Mouse (Mus musculus) lung, adult 18-20 months (tissue): ENCODE data around the gene Kcnj6.
"Not testable (repeated sequence)": the region's sequence is repeated elsewhere in the genome, so short reads cannot be mapped to it uniquely, and the experiment has no call there.

Source experiments
- DNase-seq, 2 experiments: peaks; one replicate each; pipeline ENCODE4 v3.0.0; 2022; ENCODE audit warnings: mixed read lengths in 2 of 2

Kcnj6 gene

GRCm38 (mm10) chr16:94850393-94850792, 147.1 kb downstream of the Kcnj6 start:
- DNase-seq = no peak

DNA sequence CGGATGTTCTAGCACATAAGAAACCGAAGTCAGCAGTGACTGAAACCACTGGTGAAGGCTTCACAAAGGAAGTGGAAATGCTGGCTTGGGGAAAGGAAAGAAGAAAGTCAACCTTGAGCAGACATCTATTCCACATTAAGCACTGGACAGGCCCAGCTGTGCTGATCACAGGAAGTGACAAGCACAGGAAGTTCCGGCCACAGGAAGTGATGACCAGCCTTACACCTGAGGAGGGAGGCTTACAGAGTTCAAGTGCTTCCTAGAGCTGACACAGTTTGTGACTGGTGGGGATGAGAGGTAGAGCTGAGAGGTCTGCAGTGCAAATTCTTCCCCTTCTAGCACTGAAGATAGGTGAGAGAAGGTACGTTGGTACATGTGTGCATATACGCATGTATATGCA, 151.5 kb downstream of the Kcnj6 start:
- DNase-seq = no peak

GRCm38 (mm10) chr16:94844769-94845168, 152.7 kb downstream of the Kcnj6 start:
- DNase-seq = no peak

GRCm38 (mm10) chr16:94839398-94839797, 158.1 kb downstream of the Kcnj6 start:
- no peak for DNase-seq

GRCm38 (mm10) chr16:94837881-94838280, 159.6 kb downstream of the Kcnj6 start:
- DNase-seq = no peak

DNA sequence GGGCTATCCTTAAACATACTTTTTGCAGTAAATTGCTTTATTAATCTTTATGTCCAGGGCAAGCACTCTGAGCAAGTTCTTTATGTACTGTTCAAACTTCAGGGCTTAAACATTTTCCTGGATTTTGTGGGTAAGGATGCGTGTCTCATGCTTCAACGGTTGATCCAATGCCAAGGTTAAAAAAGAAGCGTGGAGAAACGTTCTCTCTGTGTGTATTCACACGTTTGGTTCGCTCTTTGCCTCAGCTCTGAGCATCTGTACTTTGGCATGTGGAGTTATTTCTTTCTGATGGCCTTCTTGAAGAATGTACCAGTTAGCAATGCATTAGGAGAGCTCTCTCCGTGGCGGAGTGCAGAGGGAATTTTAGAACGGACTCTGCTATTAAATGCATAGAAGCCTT, 163.0 kb downstream of the Kcnj6 start:
- no peak for DNase-seq

- no peak for DNase-seq
These were observed 169.3 kb downstream of the Kcnj6 start for GRCm38 (mm10) chr16:94828166-94828565.

- DNase-seq = peak in 1 of 2 experiments; percentile 15
These were observed 170.4 kb downstream of the Kcnj6 start for GRCm38 (mm10) chr16:94827092-94827585.

DNA sequence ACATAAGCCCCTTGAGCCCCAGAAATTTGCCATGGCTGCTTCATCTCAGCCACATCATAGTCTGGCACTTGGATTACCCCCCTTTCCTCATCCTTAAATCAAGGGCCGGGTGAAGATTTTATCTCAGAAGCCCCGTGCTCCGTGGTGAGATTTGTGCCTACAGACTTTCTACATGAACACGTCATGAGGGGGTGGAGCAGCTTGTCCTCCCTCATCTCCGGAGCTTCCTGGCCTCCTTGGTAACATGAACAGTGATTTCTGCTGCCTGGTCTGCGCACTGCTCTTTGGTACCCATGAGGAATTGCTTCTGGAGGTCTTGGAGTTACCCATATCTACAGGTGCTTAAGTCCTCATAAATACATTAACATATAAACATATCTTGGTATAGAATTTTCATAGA, 172.2 kb downstream of the Kcnj6 start:
- no peak for DNase-seq

DNA sequence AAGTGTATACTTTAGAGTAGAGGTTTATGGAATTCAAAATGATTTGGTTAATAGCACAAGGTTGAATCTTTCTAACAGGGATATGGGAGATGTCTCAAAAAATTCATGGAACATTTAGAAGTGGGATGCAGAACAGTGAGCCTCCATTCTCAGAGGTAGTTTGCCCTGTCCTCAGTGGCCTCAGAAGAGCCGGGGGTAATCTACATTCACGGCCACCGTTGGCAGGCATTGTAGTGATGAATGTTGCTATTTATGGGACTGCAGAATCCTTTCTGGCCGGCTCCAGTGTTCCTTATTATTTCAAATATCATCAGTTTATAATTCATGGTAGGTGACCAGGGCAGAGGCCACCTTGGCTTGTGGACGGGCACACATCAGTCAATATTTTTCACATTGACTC, 174.9 kb downstream of the Kcnj6 start:
- DNase-seq = no peak

GRCm38 (mm10) chr16:94821610-94822009, 175.9 kb downstream of the Kcnj6 start:
- DNase-seq = no peak

GRCm38 (mm10) chr16:94816391-94816790, 181.1 kb downstream of the Kcnj6 start:
- peak in 1 of 2 experiments; percentile 3 for DNase-seq

DNA sequence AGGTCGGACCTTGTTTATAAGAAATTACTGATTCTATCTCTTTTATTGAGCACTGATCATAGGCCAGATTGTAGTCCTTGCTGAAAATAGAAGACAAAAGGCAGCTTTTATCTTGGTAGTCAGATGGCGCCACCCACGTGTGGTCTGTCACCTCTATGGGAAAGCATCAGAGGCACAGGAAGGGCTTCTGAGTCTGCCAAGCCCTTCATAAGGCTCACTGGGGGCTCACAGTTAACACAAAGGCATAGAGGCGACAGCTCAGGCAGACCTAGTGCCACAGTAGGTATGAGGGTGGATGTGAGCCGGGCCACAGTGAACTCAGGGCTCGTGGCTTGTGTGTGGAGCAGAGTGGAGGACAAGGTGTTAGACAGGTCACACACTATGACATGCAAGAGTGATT, 181.6 kb downstream of the Kcnj6 start:
- no peak for DNase-seq

- not testable (repeated sequence) for DNase-seq
These were observed 188.2 kb downstream of the Kcnj6 start for GRCm38 (mm10) chr16:94809286-94809685.

GRCm38 (mm10) chr16:94798241-94798640, 199.3 kb downstream of the Kcnj6 start:
- no peak for DNase-seq

GRCm38 (mm10) chr16:94797366-94797765, 200.1 kb downstream of the Kcnj6 start:
- no peak for DNase-seq

DNA sequence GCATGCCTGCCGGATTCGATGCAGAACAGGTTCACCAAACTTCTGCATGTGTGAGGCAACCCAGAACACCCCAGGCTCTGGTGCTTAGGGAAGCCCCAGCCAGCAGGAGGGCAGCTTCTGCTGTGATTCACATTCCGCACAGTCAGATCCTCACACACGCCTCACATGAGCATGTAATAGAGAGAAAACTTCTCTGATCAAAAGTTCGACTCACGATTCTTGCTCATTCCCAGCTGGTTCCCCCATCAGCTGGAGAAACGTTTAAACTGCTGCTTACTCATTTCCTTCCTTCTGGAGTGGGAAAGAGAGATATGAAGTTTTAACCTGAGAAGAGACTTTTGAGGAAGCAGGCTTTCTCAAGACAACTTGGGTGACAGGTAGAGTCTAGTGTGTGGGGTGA, 204.5 kb downstream of the Kcnj6 start:
- DNase-seq = no peak

GRCm38 (mm10) chr16:94789958-94790357, 207.5 kb downstream of the Kcnj6 start:
- no peak for DNase-seq

- no peak for DNase-seq
These were observed 208.8 kb downstream of the Kcnj6 start for GRCm38 (mm10) chr16:94788716-94789115.

- peak in 1 of 2 experiments; percentile 15 for DNase-seq
These were observed 209.3 kb downstream of the Kcnj6 start for GRCm38 (mm10) chr16:94788165-94788564.

DNA sequence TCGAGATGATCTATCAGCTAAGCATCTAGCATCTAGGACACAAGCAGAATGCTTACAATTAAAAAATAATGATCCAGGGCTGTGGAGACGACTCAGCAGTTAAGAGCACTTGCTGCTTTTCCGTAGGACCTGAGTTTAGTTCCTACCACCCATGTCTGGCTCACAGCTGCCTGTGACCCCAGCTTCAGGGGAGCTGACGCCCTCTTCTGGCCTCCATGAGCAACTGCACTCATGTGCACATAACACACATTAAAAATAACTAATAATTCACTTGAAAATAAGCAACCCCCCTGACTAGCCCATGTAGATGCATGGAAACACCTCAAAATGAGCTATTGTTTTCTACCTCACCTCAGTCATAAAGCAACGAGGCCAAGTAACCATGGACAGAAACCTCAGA, 211.6 kb downstream of the Kcnj6 start:
- no peak for DNase-seq

GRCm38 (mm10) chr16:94783696-94784095, 213.8 kb downstream of the Kcnj6 start:
- DNase-seq = no peak

DNA sequence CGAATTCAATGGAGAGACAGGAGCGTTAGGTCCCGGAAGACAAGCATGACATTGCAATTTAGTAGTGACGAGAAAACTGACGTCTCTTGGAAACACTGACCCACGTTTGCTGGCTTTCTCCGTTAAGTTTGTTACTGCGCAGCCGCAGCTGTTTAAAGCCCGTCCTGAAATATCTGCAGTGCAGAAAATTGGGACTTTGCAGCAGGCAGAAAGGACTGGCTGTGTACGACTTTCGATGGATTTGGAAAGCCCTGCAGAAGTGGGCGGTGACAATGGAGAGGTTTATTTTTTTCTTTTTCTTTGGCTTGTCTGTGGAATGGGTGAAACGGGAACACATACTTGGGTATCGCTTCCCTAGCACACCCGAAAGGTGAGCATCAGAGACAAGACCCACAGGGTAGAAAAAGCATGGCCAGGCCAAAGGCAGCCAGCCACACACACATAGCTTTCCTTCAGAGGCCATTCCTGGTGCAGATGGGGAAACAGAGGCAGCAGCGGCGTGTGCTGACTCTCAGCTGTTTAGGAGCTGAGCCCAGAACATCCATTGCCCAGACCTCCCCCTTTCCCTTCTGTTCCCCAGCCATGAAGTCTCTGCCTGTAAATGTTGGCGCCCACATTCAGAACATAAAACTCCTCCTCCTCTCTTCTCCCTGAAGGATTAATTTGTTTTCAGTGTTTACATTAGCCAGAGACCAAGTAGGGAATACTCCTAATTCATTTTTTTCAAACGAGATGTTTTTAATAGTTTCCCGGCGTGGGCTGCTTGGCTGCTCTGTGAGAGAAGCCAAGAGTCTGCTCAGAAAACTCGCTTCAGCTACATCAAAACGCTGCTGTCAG, 215.2 kb downstream of the Kcnj6 start:
- DNase-seq = no peak

DNA sequence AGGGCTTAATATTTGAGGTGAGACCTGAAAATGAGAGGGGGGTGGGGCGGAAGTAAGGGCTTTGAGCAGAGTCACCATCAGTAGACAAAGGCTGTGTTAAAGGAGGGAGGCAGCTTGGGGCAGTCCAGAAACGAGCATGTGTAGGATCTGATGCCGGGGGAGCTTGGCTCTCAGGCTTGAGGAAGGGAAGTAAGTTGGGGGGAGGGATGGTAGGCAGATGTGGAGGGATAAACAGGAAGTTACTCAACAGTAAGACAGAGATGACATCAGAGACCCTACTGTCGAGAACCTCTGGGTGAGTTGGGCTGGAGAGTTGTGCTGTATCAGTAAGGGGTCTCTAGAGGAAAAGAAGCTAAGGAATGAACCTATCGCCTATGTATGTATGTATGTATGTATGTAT, 223.6 kb downstream of the Kcnj6 start:
- DNase-seq = no peak

DNA sequence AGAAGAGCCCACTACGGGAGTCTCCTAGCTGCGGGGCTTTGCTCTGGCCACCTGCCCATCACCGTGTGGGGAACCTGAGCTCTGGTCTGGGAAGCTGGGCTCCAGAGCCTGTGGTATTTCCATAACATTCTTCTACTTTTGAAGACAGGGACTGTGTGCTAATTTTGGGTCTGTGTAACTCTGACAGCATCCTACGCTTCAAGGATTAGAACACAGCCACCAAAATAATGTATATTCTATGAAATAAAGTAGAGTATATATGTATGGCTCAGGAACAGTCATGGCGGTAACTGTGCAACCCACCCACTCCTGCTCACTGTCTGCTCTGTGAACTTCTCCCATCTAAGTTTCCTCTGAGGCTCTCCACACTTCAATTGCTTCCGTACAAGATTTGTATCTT, 229.9 kb downstream of the Kcnj6 start:
- DNase-seq = no peak
